Mouse (Mus musculus): ENCODE data around the gene St3gal6.
"Not testable (repeated sequence)": the region's sequence is repeated elsewhere in the genome, so short reads cannot be mapped to it uniquely, and the experiment has no call there.

The St3gal6 gene

DNA sequence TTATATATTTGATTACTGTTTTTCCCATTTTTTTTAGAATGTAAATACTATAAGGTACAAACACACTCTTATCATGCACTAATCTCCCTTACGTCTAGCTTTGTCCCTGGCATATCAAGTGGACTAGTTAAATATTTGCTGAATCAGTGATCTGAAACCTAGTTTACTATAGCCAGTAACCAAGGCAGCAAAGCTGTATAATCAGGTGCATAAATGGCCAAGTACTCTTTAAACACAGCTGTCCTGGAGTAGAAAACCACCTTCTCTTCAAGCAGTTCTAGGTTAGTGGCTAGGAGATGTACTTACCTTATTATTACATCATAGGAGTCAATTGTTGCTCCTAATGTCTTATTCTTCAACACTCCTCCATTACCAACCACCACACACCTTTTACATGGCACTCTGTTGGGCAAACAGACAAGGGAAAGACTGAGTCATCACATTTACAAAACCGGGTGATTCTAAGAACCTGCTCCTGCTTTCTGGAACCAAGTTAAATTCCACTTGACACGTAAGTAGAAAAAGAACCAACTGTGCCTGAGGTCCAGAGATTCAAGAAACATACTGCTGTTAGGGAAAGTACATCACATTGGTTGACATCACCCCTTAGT is 48.4 kb downstream of the St3gal6 start:
- no peak for DNase-seq (ENCODE audit: low spot score)

DNA sequence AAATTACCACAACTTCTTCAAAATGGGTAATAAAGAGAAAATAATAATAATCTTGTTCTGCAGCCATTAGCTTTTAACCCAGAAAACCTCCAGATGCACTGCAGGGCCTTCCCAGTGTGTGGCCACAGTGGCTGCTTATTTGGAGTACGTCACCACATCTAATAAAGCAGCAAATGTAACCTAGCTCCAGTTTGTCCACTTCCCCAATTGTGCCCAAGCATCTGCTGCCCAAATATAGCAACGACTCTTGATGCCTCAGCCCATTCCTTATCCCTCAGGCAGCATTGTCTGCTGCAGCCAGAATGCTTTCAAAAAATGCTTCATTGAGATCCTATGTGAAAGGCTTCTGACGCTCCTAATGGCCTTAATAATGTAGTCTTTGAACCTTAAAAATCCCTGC is 49.2 kb downstream of the St3gal6 start:
- no peak for DNase-seq (ENCODE audit: low spot score)

DNA sequence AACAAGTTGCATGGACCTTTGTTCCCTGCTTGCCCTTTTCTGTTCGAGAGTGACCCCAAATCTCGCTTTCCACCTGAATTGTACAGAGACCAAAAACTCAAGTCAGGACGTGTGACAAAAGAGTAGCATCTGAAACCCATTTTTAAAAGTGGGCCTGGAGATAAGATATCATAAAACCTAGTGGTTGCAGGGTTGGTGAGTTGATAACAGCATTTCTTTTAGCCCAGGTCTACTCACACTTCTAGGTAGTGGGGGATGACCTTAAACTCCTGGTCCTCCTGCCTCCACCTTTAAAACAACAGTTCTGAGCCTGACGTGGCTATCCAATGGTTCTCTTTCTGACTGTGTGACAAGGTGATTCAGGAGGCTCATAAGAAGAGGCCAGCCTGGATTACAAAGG is 53.2 kb downstream of the St3gal6 start:
- DNase-seq (ENCODE audit: low spot score): no peak

DNA sequence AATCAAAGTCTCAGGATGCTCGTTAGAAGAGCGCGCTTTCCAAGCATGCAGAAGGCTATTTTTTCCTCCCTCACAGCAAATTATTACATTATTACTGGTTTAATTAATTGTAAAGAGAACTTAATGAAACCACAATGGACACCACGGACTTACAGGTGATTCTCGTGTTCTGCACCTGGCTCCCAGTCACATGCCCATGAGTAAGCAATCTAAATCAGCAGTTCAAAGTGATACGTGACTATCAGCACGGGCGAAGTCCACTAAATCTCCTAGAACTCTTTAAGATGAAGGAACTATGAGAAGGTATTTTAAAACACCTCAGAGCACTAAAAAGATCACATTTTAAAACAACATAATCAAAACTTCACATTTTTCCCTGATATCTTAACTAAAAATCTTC is 54.0 kb downstream of the St3gal6 start:
- DNase-seq (ENCODE audit: low spot score): no peak

DNA sequence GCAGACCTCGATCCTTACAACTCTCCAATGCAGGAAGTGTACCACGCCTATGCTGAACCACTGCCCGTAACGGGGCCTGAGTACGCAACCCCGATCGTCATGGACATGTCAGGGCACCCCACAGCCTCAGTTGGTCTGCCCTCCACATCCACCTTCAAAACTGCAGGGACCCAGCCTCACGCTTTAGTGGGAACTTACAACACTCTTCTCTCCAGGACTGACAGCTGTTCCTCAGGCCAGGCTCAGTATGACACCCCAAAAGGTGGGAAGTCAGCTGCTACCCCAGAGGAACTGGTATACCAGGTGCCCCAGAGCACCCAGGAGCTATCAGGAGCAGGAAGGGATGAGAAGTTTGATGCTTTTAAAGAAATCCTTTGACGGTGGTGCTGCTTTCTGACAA is 58.6 kb downstream of the St3gal6 start:
- no peak for DNase-seq (ENCODE audit: low spot score)

DNA sequence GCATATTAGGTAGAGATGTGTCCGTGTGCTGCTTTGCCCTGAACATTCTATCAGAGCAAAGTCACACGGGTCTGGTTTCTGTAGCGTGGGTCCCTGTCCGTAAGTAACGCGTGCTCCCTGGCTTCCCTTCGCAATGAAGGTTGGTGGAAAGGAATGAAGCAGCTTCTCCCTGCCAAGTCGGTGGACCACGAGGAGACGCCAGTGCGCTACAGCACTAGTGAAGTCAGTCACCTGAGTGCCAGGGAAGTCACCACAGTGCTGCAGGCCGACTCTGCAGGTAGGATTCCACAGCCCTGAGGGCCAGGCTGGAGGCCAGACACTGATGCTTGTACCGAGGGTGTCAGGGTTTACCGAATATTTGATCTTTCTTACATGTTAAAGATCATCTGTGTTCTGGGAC is 60.0 kb downstream of the St3gal6 start:
- no peak for DNase-seq (ENCODE audit: low spot score)

DNA sequence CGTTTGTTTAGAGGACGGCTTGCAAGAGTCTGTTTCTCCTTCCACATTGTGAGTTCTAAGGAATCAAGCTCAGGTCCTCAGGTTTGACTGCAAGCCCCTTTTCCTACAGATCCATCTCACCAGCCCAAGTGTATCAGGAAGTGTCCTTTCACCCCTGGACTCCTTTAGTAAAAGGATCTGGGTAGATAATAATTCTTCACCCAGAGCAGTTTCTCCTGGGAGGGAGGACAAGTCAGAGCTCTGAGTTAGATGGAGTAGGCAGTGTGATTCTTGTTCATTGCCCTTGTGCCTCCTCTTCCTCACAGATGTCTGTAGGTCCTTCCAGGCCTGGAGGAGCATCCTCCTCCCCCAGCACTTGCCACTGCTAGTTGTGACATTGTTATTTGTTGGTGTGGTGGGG is 61.5 kb downstream of the St3gal6 start:
- DNase-seq (ENCODE audit: low spot score): no peak

DNA sequence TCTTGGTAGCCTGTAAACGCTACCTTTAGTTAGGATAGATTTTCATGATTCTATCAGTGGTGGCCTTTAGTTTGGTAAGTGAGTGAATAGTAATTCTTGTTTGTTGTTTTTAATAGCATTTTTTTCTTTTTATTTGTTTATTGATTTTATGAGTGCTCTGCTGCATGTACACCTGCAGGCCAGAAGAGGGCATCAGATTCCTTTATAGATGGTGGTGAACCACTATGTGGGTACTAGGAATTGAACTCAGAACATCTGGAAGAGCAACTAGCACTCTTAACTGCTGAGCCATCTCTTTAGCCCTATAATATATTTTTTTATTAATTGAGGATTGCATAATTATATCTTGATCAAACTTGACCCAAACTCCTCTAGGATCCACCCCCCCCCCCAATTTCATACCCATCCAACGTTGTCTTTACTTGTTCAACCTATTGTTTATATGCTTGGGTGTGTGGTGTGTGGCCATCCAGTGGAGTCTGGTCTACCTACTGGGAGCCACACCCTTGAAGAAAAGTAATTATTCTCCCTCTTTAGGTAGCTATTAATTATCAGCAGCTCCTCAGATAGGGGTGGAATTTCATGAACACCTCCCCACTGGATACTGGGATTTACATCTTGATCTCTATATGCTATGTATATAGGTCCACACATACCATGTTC is 62.1 kb downstream of the St3gal6 start:
- DNase-seq (ENCODE audit: low spot score): no peak

DNA sequence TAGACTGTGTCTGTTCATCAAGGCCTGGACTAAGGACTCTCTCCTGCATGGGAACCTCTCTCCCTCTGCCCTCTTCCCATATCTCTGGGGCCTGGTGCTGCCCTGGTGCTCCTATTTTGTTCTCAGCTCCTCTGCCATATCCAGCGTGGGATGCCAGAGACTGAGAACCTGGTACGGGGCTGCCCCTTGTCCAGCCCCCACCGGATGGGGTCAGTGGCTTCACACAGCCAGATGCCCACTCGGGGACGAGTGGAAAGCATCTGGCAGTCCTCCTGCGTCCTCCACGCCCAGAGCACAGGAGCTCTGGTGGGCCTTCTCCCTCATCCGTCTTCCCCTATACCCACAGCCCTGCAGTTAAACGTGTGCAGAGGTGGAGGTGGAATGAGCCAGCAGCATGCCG is 63.7 kb downstream of the St3gal6 start:
- no peak for DNase-seq (ENCODE audit: low spot score)

DNA sequence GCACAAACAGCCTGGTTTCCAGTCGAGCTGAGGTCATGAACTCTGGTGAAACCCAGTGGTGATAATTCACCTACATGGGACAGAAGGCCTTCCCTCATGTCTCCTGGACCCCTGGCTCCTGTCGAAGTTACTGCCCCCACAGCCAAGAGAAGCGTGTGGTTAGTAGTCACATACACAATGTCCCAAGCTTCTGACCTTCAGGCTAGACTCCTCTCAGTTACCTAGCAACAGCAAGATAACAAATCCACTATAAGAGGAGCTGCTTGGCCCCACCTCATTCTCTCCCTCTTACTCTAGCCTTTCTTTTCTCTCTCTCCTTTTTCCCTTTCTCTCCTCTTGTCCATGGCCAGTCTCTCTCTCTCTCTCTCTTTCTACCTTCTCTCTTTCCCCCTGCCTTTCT is 64.1 kb downstream of the St3gal6 start:
- DNase-seq (ENCODE audit: low spot score): not testable (repeated sequence)

DNA sequence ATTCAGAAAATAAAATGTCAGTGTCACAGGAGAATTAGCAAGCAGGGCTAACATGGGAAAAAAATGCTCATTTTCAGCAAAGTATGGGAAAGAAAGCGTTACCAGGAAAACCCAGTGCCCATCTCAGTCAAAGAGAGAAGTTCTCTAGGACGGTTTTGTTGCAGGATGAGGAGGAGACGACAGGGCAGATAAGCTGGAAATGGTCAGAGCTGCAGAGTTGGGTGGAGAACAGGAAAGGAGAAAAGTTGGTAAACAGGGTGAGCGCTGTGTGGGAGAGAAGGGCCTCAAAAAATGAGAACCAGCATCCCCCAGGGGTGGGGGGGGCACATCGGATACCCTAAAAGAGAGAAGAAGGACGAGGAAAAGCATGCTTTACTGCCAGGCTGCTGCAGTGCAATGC is 67.1 kb downstream of the St3gal6 start:
- DNase-seq (ENCODE audit: low spot score): no peak

DNA sequence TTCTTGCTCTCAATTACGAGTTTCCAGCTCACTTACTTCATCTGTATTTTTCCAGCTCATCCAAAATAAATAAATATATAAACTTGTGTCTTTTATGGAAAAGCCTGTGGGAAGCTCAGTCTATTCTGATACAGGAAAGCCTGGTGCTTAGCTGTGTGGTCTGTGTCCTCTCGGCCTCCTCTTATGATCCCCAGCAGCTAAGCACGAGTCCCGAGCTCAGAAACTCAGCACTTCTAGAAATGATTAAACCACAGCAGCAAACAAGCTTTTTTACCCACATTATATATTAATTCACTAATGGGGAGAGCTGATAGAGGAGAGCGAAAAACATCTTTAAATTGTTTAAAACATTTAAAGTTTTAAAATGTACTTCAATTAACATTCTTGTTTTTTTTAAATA is 67.6 kb downstream of the St3gal6 start:
- DNase-seq (ENCODE audit: low spot score): no peak

DNA sequence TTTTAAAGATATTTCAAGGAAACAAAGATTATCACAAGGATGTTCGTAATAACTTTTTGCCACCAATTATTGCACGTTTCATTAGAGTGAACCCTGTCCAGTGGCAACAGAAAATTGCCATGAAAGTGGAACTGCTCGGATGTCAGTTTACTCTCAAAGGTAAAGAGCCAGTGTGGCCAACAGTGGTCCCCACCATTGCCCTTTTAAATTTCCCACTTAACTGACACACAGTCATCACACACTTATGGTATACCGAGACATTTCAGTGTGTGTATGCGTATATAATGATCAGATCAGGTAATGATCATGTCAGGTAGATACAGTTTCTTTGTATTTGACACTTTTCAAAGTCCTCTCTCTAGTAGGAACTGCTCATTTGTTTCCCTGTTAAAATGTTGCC is 68.9 kb downstream of the St3gal6 start:
- no peak for DNase-seq (ENCODE audit: low spot score)

DNA sequence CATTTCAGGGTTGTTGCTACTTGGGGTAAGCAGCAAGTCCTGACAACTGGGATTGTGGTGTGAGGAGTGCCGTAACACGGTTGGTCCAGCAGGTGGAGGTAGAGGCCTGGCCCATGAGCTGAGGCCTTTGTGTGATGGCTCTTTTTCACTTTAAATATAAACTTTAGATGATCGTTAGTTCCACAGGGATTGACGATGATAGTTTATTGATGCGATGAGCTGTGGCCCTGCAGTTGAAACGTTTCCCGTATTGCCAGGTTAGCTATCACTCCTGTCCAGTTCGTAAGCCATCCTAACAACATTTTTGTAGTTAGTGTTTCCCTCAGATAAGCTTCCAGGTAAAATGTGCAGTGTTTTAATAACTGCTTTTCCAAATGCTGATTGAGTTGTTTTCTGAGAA is 69.4 kb downstream of the St3gal6 start:
- DNase-seq (ENCODE audit: low spot score): no peak

DNA sequence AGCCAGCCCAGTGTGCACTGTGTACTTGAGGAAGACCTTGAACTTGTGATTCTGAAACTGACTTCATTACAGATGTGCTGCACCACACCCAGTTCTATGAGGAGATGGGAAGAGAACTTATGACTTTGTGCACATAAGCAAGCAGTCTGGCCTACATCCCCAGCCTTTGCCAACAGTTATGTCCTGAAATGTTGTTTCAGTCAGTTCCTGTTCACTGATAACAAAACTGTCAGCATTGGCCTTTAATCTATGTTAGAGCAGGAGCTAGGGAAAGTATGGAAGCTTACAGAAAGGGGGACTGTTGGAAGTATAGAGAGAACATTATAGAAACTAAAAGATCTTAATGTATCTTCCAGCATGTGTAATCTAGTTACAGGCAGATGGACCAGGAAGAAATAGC is 70.2 kb downstream of the St3gal6 start:
- DNase-seq (ENCODE audit: low spot score): no peak

DNA sequence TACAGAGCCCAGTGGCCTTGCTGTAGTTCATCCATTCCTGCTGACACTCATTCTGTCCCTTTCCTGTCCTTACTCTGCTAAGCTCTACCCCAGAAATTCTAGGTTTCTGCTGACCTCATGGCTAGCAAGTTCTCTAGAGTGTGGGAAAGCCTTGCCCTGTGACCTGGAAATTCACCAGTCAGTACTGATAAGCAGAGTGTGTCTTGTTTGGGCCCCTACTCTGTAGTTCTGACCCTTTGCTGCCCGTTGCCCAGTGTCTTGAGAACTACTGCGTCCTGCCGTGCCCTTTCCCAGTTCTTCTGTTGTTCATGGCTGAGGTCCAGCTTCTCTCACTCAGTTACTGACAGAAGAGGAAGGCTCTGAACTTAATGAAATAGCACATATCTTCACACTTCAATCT is 70.9 kb downstream of the St3gal6 start:
- DNase-seq (ENCODE audit: low spot score): no peak

DNA sequence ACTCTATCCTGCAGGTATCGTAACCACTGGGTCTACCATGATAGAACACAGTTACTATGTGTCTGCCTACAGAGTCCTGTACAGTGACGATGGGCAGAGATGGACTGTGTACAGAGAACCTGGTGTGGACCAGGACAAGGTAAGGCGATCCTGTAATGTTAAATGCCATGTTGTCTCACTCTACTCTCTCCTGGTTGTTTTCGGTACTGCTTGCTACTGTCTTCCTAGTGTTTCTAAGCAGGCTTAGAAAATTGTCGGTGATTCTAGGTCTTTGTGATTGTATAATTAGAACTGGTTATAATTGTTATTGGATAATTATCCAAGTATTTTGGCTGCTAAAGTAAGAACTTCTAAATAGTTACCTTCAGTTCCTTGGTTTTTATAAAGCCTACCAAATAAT is 72.4 kb downstream of the St3gal6 start:
- DNase-seq (ENCODE audit: low spot score): no peak

DNA sequence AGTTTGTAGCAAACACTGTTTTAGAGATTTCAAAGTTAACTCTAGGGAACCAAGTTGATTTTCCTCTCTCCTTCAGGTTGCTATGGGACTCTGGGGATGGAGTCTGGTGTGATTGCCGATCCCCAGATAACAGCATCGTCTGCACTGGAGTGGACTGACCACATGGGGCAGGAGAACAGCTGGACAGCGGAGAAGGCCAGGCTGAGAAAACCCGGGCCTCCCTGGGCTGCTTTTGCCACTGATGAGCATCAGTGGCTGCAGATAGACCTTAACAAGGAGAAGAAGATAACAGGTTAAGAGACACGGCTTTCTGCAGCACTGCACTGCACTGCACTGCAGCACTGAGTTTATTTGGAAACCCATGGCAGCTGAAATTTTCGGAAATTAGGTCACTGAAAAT is 73.4 kb downstream of the St3gal6 start:
- no peak for DNase-seq (ENCODE audit: low spot score)

DNA sequence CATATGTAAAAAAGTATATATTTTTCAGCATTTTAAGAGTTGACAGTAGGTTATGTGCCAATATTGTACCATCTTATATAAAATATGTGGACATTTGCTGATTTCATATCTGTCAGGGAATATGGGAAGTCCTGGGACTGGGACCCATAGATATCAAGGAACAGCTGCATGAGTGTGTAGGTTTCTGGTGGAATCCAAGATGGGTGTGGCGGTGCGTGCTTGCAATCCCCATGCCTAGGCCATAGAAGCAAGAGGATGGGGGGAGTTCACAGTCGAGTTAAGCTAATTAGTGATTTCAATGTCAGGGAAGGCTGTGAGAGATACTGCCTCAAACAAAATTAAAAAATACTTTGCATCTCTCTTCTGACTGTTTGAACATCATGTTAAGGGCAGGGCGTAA is 75.0 kb downstream of the St3gal6 start:
- DNase-seq (ENCODE audit: low spot score): no peak

DNA sequence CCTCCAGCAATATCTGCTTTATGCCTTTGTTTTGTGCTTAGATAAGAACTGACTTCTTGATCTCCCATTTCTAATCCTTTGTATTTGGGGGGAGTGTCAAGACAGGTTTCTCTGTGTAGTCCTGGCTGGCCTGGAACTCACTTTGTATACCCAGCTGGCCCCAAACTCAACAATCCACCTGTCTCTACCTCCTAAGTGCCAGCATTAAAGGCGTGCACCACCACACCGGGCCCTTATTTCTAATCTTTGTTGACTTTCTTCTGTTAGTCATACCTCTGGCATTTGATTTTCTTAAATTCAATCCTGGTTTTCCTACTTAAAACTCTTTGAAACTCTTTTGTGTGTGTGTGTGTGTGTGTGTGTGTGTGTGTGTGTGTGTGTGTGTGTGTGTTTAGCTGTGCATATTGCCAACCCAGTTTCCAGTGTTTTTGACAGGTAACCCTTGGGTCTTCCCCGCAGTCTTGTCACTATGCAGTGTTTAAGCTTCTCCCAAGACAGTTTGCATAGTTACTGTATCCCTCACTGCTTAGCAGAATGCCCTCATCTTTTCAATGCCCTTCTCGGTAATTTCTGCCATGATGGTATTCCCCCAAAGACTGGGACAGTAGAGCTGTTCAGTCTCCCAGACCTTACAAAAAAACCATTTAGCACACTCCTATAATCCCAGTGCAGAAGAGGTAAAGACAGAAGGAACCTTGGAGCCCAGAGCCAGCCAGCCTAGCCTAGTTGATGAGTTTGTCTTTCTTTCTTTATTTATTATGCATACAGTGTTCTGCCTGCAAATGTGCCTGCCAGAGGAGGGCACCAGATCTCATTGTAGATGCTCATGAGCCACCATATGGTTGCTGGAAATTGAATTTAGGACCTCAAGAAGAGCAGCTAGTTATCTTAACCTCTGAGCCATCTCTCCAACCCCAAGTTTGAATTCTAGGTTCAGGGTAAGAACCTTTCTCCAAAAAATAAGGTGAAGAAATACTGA is 77.5 kb downstream of the St3gal6 start:
- DNase-seq (ENCODE audit: low spot score): no peak

DNA sequence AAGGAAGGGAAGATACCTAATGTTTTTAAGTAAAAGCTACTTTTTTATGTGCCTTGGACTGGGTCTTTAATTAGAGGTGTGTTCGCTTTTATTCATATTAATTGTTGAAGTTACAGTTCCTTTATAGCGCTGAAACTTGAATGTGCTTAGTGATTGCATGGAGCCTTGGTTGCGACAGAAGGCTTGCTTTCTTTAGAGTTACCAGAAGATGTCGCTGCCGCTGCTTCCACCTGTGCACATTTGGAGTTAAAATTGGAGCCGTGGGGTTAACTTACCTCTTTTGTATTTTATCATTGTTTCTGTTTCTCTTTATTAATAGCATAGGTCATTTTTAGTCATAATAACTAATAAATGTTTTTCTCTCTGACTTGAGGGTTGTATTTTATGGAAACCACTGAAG is 79.3 kb downstream of the St3gal6 start:
- no peak for DNase-seq (ENCODE audit: low spot score)

DNA sequence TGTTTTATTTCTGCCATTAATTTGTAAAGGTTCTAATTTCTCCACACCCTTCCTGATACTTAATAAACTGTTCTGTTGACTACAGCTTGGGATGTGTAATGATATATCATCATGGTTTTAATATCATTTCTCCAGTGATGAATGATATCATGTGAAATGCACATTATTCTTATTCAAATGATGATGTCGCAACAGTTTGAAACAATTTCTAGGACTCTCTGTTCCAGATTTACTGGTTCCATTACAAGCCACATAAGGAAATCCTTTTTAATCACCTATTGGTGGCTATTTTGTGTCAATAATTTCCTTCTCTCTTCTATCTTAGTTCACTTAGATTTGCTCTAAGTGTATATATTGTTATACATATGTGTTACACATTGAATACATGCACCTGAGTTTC is 91.7 kb downstream of the St3gal6 start:
- DNase-seq (ENCODE audit: low spot score): no peak

DNA sequence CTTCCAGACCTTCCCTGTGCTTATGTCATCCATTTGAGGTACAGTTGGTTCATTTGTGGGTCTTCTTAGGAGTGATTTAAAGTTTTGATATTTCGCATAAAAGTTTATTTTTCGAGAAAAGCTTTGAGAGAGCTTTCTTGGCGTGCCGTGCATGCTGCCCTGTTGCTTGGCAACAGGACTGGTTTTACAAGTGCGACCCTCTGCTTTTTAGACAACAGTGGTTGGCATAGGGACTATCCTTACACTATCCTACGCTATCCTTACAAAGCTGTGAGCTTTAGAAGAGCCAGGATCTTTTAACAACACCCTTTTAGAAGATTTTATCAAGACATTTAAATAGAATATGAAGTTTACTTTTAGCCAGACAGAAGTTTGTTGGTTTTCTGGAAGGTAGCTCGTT is 93.8 kb downstream of the St3gal6 start:
- no peak for DNase-seq (ENCODE audit: low spot score)
